Mouse (Mus musculus) olfactory bulb, adult 2 months (tissue): ENCODE measurements around the gene Nat9.

Source experiments
- CTCF ChIP-seq: fragments of 200-500 bp; IDR thresholded peaks from 2 replicates; pipeline ENCODE4 v1.5.1; 2012; ENCODE audit warnings: low read depth, mild to moderate bottlenecking, low read length, moderate library complexity; ENCODE audit not compliant: insufficient read depth
- POLR2A ChIP-seq: fragments of 200-500 bp; IDR thresholded peaks from 2 replicates; pipeline ENCODE4 v1.6.1; 2012; ENCODE audit warnings: mild to moderate bottlenecking, low read depth, low read length, moderate library complexity; ENCODE audit not compliant: insufficient read depth

GRCm38 (mm10) chr11:115181913-115182638 is 5.6 kb downstream of the Nat9 start:
- TF ChIP-seq CTCF (peak; percentile 89), POLR2A (no peak)
